Mouse (Mus musculus) liver, adult 2 months (tissue): Measurements from ENCODE around the gene Gpr156.

Experiments
- CTCF ChIP-seq: fragments of 200-500 bp; IDR thresholded peaks from 2 replicates; pipeline ENCODE4 v1.5.1; 2011; ENCODE audit warnings: low read depth, low read length, control low read depth
- POLR2A ChIP-seq: fragments of 200-500 bp; IDR thresholded peaks from 2 replicates; pipeline ENCODE4 v1.6.1; 2011; ENCODE audit warnings: low read length, control low read depth; ENCODE audit not compliant: insufficient read depth; ENCODE audit errors: extremely low read depth

DNA sequence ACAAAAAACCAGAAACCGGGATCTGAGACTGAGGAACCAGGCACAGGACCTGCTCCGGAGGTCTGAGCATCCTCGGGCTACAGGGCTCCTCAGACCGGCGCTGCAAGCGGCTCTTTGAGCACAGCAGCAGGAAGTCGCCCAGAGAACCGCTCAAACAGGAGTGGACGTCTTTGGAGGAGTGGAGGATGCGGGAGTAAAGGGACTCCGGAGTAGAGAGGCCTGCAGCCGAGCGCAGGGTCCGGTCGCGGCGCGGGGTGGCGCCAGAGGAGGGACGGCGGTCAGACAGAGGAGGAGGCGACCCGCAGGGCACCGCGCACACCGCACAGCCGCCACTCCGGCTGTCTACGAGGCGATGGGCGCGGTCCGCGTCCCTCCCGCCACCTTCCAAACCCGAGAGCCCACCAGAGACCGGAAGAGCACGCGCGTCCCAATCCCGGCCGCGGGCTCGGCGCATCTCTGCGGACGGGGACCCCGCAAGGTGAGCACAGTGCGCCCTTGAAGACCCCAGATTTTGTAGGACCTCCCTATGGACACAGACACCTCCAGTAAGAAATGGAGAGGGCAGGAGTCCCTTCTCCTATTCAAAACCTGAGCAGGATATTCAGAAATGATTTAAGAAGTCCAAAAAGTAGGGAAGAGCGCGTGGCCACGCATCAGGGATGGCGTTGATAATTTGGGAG lies at the start of gene Gpr156:
- TF ChIP-seq CTCF (0 out of 2 replicates have a peak, but pooled peaks have one; percentile 18), POLR2A (no peak)
